Mouse (Mus musculus) lung, postnatal 0 days (tissue): ENCODE data around the gene Hacd4.

ENCODE experiments used
- CTCF ChIP-seq: IDR thresholded peaks from 2 replicates; pipeline ENCODE4 v1.5.1; 2016; ENCODE audit warnings: antibody characterized with exemption, mild to moderate bottlenecking
- EP300 ChIP-seq: IDR thresholded peaks from 2 replicates; pipeline ENCODE4 v1.6.1; 2016; ENCODE audit warnings: antibody characterized with exemption, mild to moderate bottlenecking, control low read depth

DNA sequence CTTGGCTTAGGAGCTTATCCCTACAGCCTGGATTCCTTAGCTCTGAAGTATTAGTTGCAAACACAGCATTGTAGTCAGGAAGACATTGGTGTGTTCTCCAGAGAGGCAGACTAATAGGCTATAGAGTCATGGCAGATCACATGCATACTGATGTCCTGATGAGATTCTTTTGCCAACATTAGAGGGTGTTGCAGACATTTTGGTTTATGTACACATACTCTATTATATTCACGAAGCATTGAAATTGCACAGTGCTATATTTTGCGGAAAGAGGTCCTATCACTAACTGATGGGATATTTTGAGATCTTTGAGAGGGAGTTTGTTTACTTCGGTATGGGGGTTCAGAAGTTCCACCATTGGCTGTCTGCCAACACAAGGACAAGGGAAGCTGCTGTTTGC, 49.4 kb upstream of the Hacd4 start:
- no peak for TF ChIP-seq CTCF
- TF ChIP-seq EP300, result no peak
